Mouse (Mus musculus): ENCODE measurements at regions not wholly inside any gene's neighbourhood (a gene's known extent, or its start where the extent isn't known, plus 50 kb on each side); places are given as distances from the start of the nearest gene placed in this dataset.

DNA sequence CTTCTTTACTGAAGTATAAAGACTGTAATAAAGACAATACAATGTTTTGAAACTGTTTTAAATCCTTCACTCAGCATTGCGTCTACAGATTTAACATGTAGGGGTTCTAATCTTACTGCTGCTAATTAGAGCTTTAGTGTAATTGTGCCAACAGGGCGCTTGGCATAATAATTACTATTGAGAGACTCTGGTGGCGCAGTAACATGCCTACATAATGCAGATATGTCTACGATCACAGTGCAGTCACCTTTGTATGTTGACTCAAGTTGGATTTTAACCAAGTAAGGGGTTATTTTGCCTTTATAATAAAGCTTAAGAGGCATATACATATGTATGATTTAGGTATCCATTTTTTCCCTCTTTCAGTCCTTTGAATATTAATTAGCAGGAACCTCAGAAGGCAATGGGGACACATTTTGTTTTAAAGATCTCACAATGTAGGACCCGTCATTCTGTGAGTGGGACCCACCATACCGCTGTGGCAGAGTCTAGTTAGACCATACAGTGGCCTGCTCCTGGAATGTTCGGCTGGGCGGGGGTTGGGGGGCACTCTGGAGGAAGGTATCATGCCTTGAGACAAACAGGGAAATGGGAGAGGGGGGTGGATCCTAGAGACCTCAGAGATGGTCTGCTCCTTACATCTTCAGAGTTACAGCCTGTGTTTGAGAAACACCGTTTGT lies 521.3 kb upstream of the Sall1 start:
- no peak for TF ChIP-seq TAL1 (IDR thresholded peaks at IDR 0.05; ENCODE audit: low read length)
- TF ChIP-seq GATA1 (IDR thresholded peaks at IDR 0.05; ENCODE audit: low read length): no peak

Measured in erythroblast, embryonic 14.5 days (primary cell).